Mouse (Mus musculus) gonadal fat pad, adult 2 months (tissue): ENCODE results near the gene Olfr1034. TPM values are rescaled to one million over a fixed set of nuclear protein-coding genes. Genes with fewer than 3 reads are reported as not detected.
"Not testable (repeated sequence)": the region's sequence is repeated elsewhere in the genome, so short reads cannot be mapped to it uniquely, and the experiment has no call there.

Source experiments
- DNase-seq: peaks from one replicate; pipeline ENCODE4 v3.0.0-alpha.2; 2012; ENCODE audit warnings: low read depth
- polyA plus RNA-seq: library from polyadenylated mRNA; depleted of rRNA; stranded (reverse); fragments of >200 nt; gene quantifications from 2 replicates; pipeline ENCODE4 v1.2.3, GENCODE M21; 2012; rRNA removed

The Olfr1034 gene
- 0.13 and 0.14 TPM in 2 replicates for polyA plus RNA-seq

DNA sequence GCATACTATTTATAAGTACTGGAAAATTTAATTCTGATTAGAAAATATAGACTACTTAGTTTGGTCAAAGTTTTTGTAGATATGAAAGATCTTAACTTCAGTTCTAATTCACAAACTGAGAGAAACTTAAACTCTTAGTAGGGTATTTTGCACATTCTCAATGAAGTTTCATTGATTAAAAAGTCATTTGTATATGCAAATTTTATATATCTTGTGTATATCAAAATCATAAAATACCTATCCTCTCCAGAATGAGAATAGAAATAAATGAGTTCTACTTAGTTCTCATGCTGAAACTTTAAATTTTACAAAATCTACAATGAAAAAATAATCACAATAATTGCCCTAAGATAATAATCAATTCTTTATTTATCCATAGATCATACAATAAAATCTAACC lies at the start of gene Olfr1034:
Gene Olfr1034 (plus strand): TSS at position 301 of the 400 bp plus-strand sequence.
- DNase-seq, result no peak

DNA sequence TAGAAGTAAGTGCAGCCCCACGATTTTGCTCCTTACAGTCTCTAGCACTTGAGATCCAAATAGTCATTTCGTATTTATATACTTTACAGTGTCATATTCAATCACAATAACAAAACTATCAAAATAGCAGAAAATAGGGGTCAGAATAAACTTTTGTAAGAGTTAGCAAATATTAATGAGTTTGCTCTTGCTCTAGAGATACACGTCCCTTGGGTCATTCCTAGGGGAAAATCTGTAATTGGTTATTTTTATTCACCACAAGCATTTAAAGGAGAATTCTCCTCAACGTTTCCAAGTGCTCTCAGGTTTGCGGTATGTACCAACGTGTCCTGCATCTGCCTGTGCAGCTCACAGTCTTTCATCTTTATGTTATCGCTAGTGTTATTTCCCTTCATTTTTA lies 40.4 kb upstream of the Olfr1034 start, which contains the start of gene Olfr1032:
Gene Olfr1032 (plus strand): TSS at position 301 of the 400 bp plus-strand sequence.
- no peak for DNase-seq

DNA sequence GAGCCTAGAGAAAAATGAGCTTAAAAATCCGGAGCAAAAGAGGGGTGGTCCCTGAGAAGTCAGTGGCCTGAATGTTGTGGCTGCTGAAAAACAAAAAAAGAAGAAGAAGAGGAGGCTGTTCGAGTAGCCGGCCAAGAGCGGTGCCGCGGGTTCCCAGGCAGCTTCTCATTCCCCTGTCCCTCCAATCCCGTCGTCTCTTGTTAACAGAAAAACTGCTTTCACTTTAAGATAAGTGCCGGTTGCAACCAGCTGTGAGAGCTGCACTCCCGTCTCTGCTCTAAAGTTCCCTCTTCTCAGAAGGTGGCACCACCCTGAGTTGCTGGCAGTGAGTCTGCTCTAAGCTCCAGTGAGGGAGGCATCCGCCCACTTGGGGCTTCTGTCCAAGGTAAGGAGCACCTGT lies 25.3 kb upstream of the Olfr1034 start, which contains the start of gene Olfr1033:
Gene Olfr1033 (plus strand): TSS at position 228 of the 400 bp plus-strand sequence.
- not testable (repeated sequence) for DNase-seq

DNA sequence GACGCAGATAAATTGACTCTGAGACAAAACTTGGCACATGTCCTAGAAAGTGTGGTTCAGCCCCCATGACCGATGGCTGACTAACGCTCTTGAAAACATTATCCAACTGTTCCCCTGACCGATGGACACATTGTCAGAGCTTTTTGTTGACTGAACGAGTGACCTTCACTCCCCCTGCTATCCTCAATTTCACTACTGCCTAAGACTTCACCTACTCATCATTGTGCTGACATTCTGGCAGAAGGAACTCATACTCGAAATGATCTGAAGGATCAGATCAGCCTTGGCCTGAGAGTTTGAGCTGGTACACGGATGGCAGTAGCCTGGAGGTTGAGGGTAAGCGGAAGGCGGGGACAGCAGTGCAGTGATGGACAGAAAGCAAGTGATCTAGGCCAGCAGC lies 24.1 kb upstream of the Olfr1034 start:
- DNase-seq, result not testable (repeated sequence)

DNA sequence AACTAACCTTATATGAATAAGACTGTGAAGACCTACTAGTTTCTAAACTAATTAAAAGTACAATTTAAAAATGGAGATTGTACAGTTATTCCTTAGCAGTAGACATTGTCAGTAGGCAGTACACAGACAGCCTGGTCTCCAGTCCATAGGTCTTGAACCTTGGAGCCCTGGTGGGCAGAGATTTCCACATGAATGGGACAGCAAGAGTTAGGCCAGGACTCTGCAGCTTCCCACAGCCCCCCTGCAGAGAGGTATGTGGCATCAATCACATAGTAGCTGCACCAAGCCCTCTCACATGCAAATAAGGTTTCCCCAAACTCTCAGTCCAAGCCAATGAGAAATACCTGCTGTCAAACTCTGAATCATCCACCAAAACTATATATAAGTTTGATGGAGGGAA lies 5.1 kb downstream of the Olfr1034 start:
- DNase-seq, result not testable (repeated sequence)

DNA sequence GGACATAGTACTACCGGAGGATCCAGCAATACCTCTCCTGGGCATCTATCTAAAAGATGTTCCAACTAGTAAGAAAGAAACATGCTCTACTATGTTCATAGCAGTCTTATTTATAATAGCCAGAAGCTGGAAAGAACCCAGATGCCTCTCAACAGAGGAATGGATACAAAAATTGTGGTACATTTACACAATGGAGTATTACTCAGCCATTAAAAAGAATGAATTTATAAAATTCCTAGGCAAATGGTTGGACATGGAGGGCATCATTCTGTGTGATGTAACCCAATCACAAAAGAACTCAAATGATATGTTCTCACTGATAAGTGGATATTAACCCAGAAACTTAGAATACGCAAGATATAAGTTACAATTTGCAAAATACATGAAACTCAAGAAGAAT lies 18.1 kb downstream of the Olfr1034 start:
- not testable (repeated sequence) for DNase-seq

DNA sequence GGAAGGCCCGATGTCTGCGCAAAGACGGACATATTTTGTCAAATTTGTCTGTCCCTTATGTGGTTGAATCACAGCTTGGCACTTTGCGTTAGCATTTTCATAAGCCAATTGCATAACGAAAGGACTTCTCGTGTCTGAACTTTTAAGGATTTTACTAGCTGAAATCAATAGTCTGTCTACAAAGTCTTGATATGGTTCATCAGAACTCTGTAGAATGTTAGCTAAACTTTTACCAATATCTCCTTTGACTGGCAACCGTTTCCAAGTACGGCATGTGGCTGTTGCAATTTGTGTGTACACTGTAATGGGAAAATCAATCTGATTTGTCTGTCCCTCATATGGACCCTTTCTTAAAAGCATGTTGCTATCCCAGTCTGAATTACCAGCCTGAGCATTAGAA lies 24.5 kb downstream of the Olfr1034 start:
- no peak for DNase-seq

DNA sequence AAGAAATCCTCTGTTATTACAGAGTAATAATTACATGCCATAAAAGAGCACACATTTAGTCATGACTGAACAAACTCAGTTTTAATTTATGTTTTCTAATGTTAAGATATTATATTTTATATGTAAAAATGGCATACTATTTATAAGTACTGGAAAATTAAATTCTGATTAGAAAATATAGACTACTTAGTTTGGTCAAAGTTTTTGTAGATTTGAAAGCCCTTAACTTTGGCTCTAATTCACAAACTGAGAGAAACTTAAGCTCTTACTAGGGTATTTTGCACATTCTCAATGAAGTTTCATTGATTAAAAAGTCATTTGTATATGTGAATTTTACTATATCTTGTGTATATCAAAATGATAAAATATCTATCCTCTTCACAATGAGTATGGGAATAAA lies 28.0 kb downstream of the Olfr1034 start, which contains the start of gene Olfr1036:
Gene Olfr1036 (plus strand): TSS at position 301 of the 400 bp plus-strand sequence.
- DNase-seq, result not testable (repeated sequence)

DNA sequence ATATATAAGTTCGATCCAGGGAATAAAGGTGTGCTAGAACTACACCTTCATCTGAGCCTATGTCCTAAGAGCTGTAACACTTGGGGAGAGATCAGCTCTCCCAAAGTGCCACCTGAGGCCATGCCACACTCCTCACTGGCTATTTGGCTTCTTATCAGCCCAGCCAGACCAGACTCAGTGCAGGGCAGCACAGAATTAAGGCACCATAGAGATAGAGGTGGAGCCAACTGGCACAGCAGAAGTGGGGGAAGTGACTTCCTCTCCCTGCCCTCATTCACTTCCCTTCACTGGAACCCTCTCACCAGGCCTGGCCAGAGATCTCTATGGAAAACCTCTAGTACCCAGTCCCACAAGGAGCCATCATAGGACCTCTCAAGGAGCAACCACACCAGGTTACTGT lies 34.8 kb downstream of the Olfr1034 start:
- DNase-seq, result not testable (repeated sequence)

DNA sequence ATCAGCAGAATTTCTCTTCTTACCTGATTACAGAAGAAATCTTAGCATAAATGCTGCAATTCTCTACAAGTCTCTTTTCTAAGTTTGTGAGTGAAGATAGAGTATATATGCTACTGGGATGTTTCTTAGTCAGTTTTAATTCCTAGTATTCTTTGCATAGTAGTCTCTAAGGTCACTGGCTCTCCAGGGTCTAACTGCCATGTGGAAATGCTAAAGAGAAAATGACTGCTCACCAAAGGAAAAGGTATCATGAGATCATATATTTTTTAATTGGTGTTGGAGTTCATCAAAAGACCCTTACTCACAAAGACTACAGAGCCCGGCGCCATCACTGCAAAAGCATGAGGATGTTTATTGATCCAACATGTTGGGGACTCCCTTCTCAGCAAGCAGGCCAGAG lies 41.6 kb downstream of the Olfr1034 start, which contains the start of gene Olfr1037:
Gene Olfr1037 (minus strand): TSS at position 101 of the 400 bp plus-strand sequence.
- DNase-seq, result no peak

Other genes starting within 250 kb of the Olfr1034 start
- gene Olfr1016, start 243.3 kb upstream of the Olfr1034 start, polyA plus RNA-seq, result not detected in 2 replicates
- gene Olfr1018, start 227.4 kb upstream of the Olfr1034 start, polyA plus RNA-seq, result not detected in 2 replicates
- gene Olfr1019, start 200.4 kb upstream of the Olfr1034 start, polyA plus RNA-seq, result not detected in 2 replicates
- not detected in 2 replicates for gene Olfr1020, start 198.8 kb upstream of the Olfr1034 start, polyA plus RNA-seq
- not detected in 2 replicates for gene Olfr1022, start 177.3 kb upstream of the Olfr1034 start, polyA plus RNA-seq
- not detected in 2 replicates for gene Olfr1023, start 160.2 kb upstream of the Olfr1034 start, polyA plus RNA-seq
- gene Olfr1024, start 140.8 kb upstream of the Olfr1034 start, polyA plus RNA-seq, result not detected in 2 replicates
- not detected in 2 replicates for gene Olfr1025-ps1, start 130.7 kb upstream of the Olfr1034 start, polyA plus RNA-seq
- gene Olfr1026, start 124.3 kb upstream of the Olfr1034 start, polyA plus RNA-seq, result not detected in 2 replicates
- not detected in 2 replicates for gene Olfr1028, start 95.4 kb upstream of the Olfr1034 start, polyA plus RNA-seq
- gene Olfr1029, start 72.0 kb upstream of the Olfr1034 start, polyA plus RNA-seq, result not detected in 2 replicates
- gene Olfr1030, start 66.6 kb upstream of the Olfr1034 start, polyA plus RNA-seq, result not detected in 2 replicates
- not detected in 2 replicates for gene Olfr1031, start 55.6 kb upstream of the Olfr1034 start, polyA plus RNA-seq
- gene Olfr1032, start 40.3 kb upstream of the Olfr1034 start, polyA plus RNA-seq, result not detected in 2 replicates
- 0.61 and 1.0 TPM in 2 replicates for gene Olfr1033, start 25.2 kb upstream of the Olfr1034 start, polyA plus RNA-seq
- gene Olfr1036, start 28.1 kb downstream of the Olfr1034 start, polyA plus RNA-seq, result not detected in 2 replicates
- not detected in 2 replicates for gene Olfr1037, start 41.5 kb downstream of the Olfr1034 start, polyA plus RNA-seq
- 0.03 TPM in 1 of 2 replicates, not detected in the other for gene Olfr1039, start 90.1 kb downstream of the Olfr1034 start, polyA plus RNA-seq
- gene Olfr1040, start 100.9 kb downstream of the Olfr1034 start, polyA plus RNA-seq, result not detected in 2 replicates
- gene Olfr1042, start 116.0 kb downstream of the Olfr1034 start, polyA plus RNA-seq, result not detected in 2 replicates
- gene Olfr1043, start 121.7 kb downstream of the Olfr1034 start, polyA plus RNA-seq, result not detected in 2 replicates
- not detected in 2 replicates for gene Olfr1044, start 132.0 kb downstream of the Olfr1034 start, polyA plus RNA-seq
- not detected in 2 replicates for gene Olfr52, start 139.8 kb downstream of the Olfr1034 start, polyA plus RNA-seq
- not detected in 2 replicates for gene Olfr1045, start 157.1 kb downstream of the Olfr1034 start, polyA plus RNA-seq
- gene Olfr1046, start 173.5 kb downstream of the Olfr1034 start, polyA plus RNA-seq, result not detected in 2 replicates
- gene Olfr1047, start 185.5 kb downstream of the Olfr1034 start, polyA plus RNA-seq, result not detected in 2 replicates
- gene Olfr1048, start 194.4 kb downstream of the Olfr1034 start, polyA plus RNA-seq, result not detected in 2 replicates
- not detected in 2 replicates for gene Olfr1049, start 212.5 kb downstream of the Olfr1034 start, polyA plus RNA-seq
- not detected in 2 replicates for gene Olfr1051, start 233.2 kb downstream of the Olfr1034 start, polyA plus RNA-seq
- not detected in 2 replicates for gene Olfr1052, start 246.6 kb downstream of the Olfr1034 start, polyA plus RNA-seq